Mouse (Mus musculus) E14TG2a.4 (cell line): ENCODE results near the gene Gm49776.

Source experiments
- CTCF ChIP-seq: conservative IDR thresholded peaks from 2 replicates; pipeline ENCODE4 v1.5.1; 2014; ENCODE audit warnings: low read length
- NANOG ChIP-seq: IDR thresholded peaks from 2 replicates; pipeline ENCODE4 v1.6.1; 2014; ENCODE audit warnings: borderline replicate concordance, low read length, mixed read lengths

DNA sequence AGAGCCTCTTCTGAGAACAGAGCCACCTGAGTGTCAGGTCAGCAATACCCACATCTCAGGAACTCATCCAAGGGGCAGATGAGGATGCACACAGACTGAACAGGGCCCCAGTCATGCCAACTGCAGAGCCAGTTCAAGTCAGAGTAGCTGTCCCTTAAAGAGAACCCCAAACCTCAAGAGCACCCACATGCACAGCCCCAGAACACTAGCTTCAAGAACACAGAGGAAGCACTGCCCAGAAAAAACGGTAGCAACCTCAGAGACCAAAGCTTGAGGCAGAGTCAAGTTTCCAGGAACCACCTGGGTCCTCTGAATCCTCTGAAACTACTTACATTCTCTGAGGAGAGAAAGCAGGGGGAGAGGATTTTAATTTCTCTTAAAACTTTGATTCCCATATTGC, 24.7 kb downstream of the Gm49776 start:
- no peak for TF ChIP-seq CTCF
- no peak for TF ChIP-seq NANOG
